Mouse (Mus musculus): ENCODE measurements at regions not wholly inside any gene's neighbourhood (a gene's known extent, or its start where the extent isn't known, plus 50 kb on each side); places are given as distances from the start of the nearest gene placed in this dataset.

- H3K27ac ChIP-seq (ENCODE audit: insufficient read depth, low read depth), result no peak overlapping the region
- no peak for DNase-seq (ENCODE audit: extremely low read depth)
- dilution Hi-C loops (cut with MboI; ENCODE audit: extremely low pct_ligation_motif_present, extremely low pct_unique_long_range_greater_than_20kb, low sequenced_read_pairs), result no loop called here
- no peak overlapping the region for H3K9ac ChIP-seq (ENCODE audit: insufficient read depth, low read depth)
- TF ChIP-seq ZMIZ1 (IDR thresholded peaks at IDR 0.05; ENCODE audit: low read depth, low read length), result no peak
- no peak for TF ChIP-seq POLR2AphosphoS2 (IDR thresholded peaks at IDR 0.05; ENCODE audit: low read depth, low read length)
- TF ChIP-seq TCF12 (IDR thresholded peaks at IDR 0.05; ENCODE audit: low read depth, low read length), result no peak
- H3K27me3 ChIP-seq (replicated peaks), result no peaks in the 10 kb centered on the region
- no peak overlapping the region for H3K4me2 ChIP-seq (ENCODE audit: insufficient read depth, low read depth, poor library complexity, severe bottlenecking)
- H3K36me3 ChIP-seq (replicated peaks in 1 of 2; ENCODE audit: control insufficient read depth in 1 of 2, insufficient read depth in 1 of 2, low read length in 1 of 2), result no peaks in the 10 kb centered on the region
- no peaks in the 10 kb centered on the region for H3K79me2 ChIP-seq (replicated peaks; ENCODE audit: control insufficient read depth, extremely low read depth, insufficient read depth, poor library complexity, severe bottlenecking)
- no peaks in the 10 kb centered on the region for H3K9me3 ChIP-seq (replicated peaks; ENCODE audit: low read length)
- H3K4me1 ChIP-seq (ENCODE audit: control insufficient read depth in 1 of 2, insufficient read depth in 2 of 2), result no peaks in the 10 kb centered on the region
- H3K4me3 ChIP-seq (replicated peaks in 1 of 3; ENCODE audit: low read depth in 2 of 3, low read length in 2 of 3, poor library complexity in 1 of 3), result no peak overlapping the region
- in situ Hi-C loops (cut with MboI; ENCODE audit: low pct_ligation_motif_present, low pct_unique_long_range_greater_than_20kb, low sequenced_read_pairs), result no loop called here
Measured at GRCm38 (mm10) chr1:82032410-82032809, 200.5 kb upstream of the Gm9747 start.

- Histone ChIP-seq H3K36me3 (replicated peaks in 1 of 2; ENCODE audit: control insufficient read depth in 1 of 2, insufficient read depth in 1 of 2, low read length in 1 of 2) (no peaks in the 10 kb centered on the region), H3K9ac (ENCODE audit: insufficient read depth, low read depth) (no peak overlapping the region), H3K4me3 (replicated peaks in 1 of 3; ENCODE audit: low read depth in 2 of 3, low read length in 2 of 3, poor library complexity in 1 of 3) (no peak overlapping the region), H3K79me2 (replicated peaks; ENCODE audit: control insufficient read depth, extremely low read depth, insufficient read depth, poor library complexity, severe bottlenecking) (no peaks in the 10 kb centered on the region), H3K27ac (ENCODE audit: insufficient read depth, low read depth) (no peak overlapping the region), H3K27me3 (replicated peaks) (no peaks in the 10 kb centered on the region), H3K4me1 (ENCODE audit: control insufficient read depth in 1 of 2, insufficient read depth in 2 of 2) (no peaks in the 10 kb centered on the region), H3K9me3 (replicated peaks; ENCODE audit: low read length) (no peaks in the 10 kb centered on the region), H3K4me2 (ENCODE audit: insufficient read depth, low read depth, poor library complexity, severe bottlenecking) (no peak overlapping the region)
- DNase-seq (ENCODE audit: extremely low read depth), result no peak
- TF ChIP-seq MAZ (IDR thresholded peaks at IDR 0.05; ENCODE audit: low read depth, low read length) (no peak), POLR2A (IDR thresholded peaks at IDR 0.05; ENCODE audit: low read depth, low read length) (no peak), RAD21 (IDR thresholded peaks at IDR 0.05; ENCODE audit: low read depth, low read length) (no peak), ZMIZ1 (IDR thresholded peaks at IDR 0.05; ENCODE audit: low read depth, low read length) (no peak), JUND (conservative IDR thresholded peaks at IDR 0.05; ENCODE audit: low read depth, low read length) (no peak), TCF12 (IDR thresholded peaks at IDR 0.05; ENCODE audit: low read depth, low read length) (no peak), TBP (conservative IDR thresholded peaks at IDR 0.05; ENCODE audit: low read depth, low read length) (no peak), PAX5 (IDR thresholded peaks at IDR 0.05; ENCODE audit: low read length) (no peak)
- in situ Hi-C loops (cut with MboI; ENCODE audit: low pct_ligation_motif_present, low pct_unique_long_range_greater_than_20kb, low sequenced_read_pairs) (no loop called here), dilution Hi-C loops (cut with MboI; ENCODE audit: extremely low pct_ligation_motif_present, extremely low pct_unique_long_range_greater_than_20kb, low sequenced_read_pairs) (no loop called here)
Measured at GRCm38 (mm10) chr1:82038171-82038570, 194.7 kb upstream of the Gm9747 start.

- no peak overlapping the region for H3K9ac ChIP-seq (ENCODE audit: insufficient read depth, low read depth)
- no peaks in the 10 kb centered on the region for H3K4me1 ChIP-seq (ENCODE audit: control insufficient read depth in 1 of 2, insufficient read depth in 2 of 2)
- H3K27me3 ChIP-seq (replicated peaks), result no peaks in the 10 kb centered on the region
- no peaks in the 10 kb centered on the region for H3K79me2 ChIP-seq (replicated peaks; ENCODE audit: control insufficient read depth, extremely low read depth, insufficient read depth, poor library complexity, severe bottlenecking)
- in situ Hi-C loops (cut with MboI; ENCODE audit: low pct_ligation_motif_present, low pct_unique_long_range_greater_than_20kb, low sequenced_read_pairs), result no loop called here
- no peak overlapping the region for H3K4me3 ChIP-seq (replicated peaks in 1 of 3; ENCODE audit: low read depth in 2 of 3, low read length in 2 of 3, poor library complexity in 1 of 3)
- TF ChIP-seq KAT2A (IDR thresholded peaks at IDR 0.05; ENCODE audit: insufficient replicate concordance, low read length) (no peak), ZC3H11A (IDR thresholded peaks at IDR 0.05; ENCODE audit: low read depth, low read length) (no peak), GABPA (IDR thresholded peaks at IDR 0.05; ENCODE audit: insufficient replicate concordance, low read depth, low read length) (no peak), MAFK (IDR thresholded peaks at IDR 0.05; ENCODE audit: insufficient replicate concordance, low read length) (no peak), ZMIZ1 (IDR thresholded peaks at IDR 0.05; ENCODE audit: low read depth, low read length) (no peak), PAX5 (IDR thresholded peaks at IDR 0.05; ENCODE audit: low read length) (no peak), MAX (IDR thresholded peaks at IDR 0.05; ENCODE audit: low read length) (no peak), ETS1 (conservative IDR thresholded peaks at IDR 0.05; ENCODE audit: low read depth, low read length) (no peak), EP300 (IDR thresholded peaks at IDR 0.05; ENCODE audit: low read length) (no peak), MAZ (IDR thresholded peaks at IDR 0.05; ENCODE audit: low read depth, low read length) (no peak), RAD21 (IDR thresholded peaks at IDR 0.05; ENCODE audit: low read depth, low read length) (no peak), CHD2 (IDR thresholded peaks at IDR 0.05; ENCODE audit: low read length) (no peak), UBTF (IDR thresholded peaks at IDR 0.05; ENCODE audit: low read depth, low read length) (no peak), TCF12 (IDR thresholded peaks at IDR 0.05; ENCODE audit: low read depth, low read length) (no peak), ZNF384 (IDR thresholded peaks at IDR 0.05; ENCODE audit: low read depth, low read length) (no peak), IRF4 (IDR thresholded peaks at IDR 0.05; ENCODE audit: low read depth, low read length) (no peak)
- dilution Hi-C loops (cut with MboI; ENCODE audit: extremely low pct_ligation_motif_present, extremely low pct_unique_long_range_greater_than_20kb, low sequenced_read_pairs), result no loop called here
- no peaks in the 10 kb centered on the region for H3K9me3 ChIP-seq (replicated peaks; ENCODE audit: low read length)
- no peak overlapping the region for H3K27ac ChIP-seq (ENCODE audit: insufficient read depth, low read depth)
- no peak for DNase-seq (ENCODE audit: extremely low read depth)
- H3K36me3 ChIP-seq (replicated peaks in 1 of 2; ENCODE audit: control insufficient read depth in 1 of 2, insufficient read depth in 1 of 2, low read length in 1 of 2), result no peaks in the 10 kb centered on the region
- H3K4me2 ChIP-seq (ENCODE audit: insufficient read depth, low read depth, poor library complexity, severe bottlenecking), result no peak overlapping the region
Measured at GRCm38 (mm10) chr1:82038698-82039097, 194.2 kb upstream of the Gm9747 start.

Data from CH12.LX (cell line).